In genomic region chr11:116078676-116079320, GRCm38 (mm10) we compare ENCODE assay signal across 8 mouse cellular contexts. TPM values are rescaled to one million over a fixed set of nuclear protein-coding genes. Genes with fewer than 3 reads are reported as not detected.
DNase-seq lines count a peak whose midpoint lies in the region; ATAC-seq and TF ChIP-seq lines count a peak whose summit lies in the region.

No protein-coding gene starts in this region.

- H3K9ac ChIP-seq in heart, embryonic 14.5 days (ENCODE audit: low read length), result 0 out of 2 replicates have a peak overlapping the region, but pooled peaks have one; percentile 21
- H3K9ac ChIP-seq in ES-E14 (ENCODE audit: insufficient read depth, low read depth, low read length, poor library complexity, severe bottlenecking), result no peak overlapping the region
- no peak overlapping the region for H3K9ac ChIP-seq in liver, embryonic 16.5 days (ENCODE audit: low read depth, low read length)

- no peaks in the 10 kb centered on the region for H3K27me3 ChIP-seq in heart, embryonic 14.5 days (ENCODE audit: control insufficient read depth, insufficient read depth, low read length)
- no peaks in the 10 kb centered on the region for H3K27me3 ChIP-seq in liver, embryonic 16.5 days (ENCODE audit: control insufficient read depth, insufficient read depth, low read depth, low read length)

- WGBS in heart, embryonic 14.5 days, result 47% methylated on average over 10 of the region's 10 CpGs
- WGBS in liver, embryonic 16.5 days (ENCODE audit: insufficient replicate concordance), result 56% methylated on average over 10 of the region's 10 CpGs

- no peaks in the 10 kb centered on the region for H3K9me3 ChIP-seq in heart, embryonic 14.5 days (ENCODE audit: control insufficient read depth, low read length)
- no peaks in the 10 kb centered on the region for H3K9me3 ChIP-seq in ES-E14 (ENCODE audit: control insufficient read depth, insufficient read depth, low read depth, low read length)
- H3K9me3 ChIP-seq in liver, embryonic 16.5 days (replicated peaks; ENCODE audit: control insufficient read depth, low read length), result no peaks in the 10 kb centered on the region

- ATAC-seq in heart, embryonic 14.5 days (ENCODE audit: insufficient number of reproducible peaks, insufficient read depth, low FRiP score, low read depth), result no peak
- no peak for ATAC-seq in liver, embryonic 16.5 days (ENCODE audit: low read depth)

- intact Hi-C loops in heart, postnatal 10 days (cut with DNase I), result no loop called here

- H3K4me3 ChIP-seq in heart, embryonic 14.5 days (ENCODE audit: control insufficient read depth in 1 of 2, insufficient read depth in 1 of 2, low read depth in 1 of 2, low read length in 2 of 2), result no peak overlapping the region
- H3K4me3 ChIP-seq in ES-E14 (ENCODE audit: insufficient read depth in 1 of 2, low read depth in 1 of 2, low read length in 2 of 2, poor library complexity in 1 of 2, severe bottlenecking in 1 of 2), result peak overlapping the region in 1 of 2 experiments; percentile 75; a peak in 1 of 4 replicates
- H3K4me3 ChIP-seq in cortical plate, adult 2 months (ENCODE audit: insufficient read depth, low read length), result no peak overlapping the region
- H3K4me3 ChIP-seq in liver, embryonic 16.5 days (ENCODE audit: low read depth, low read length), result no peak overlapping the region

- peaks cover 53% of the 10 kb centered on the region for H3K36me3 ChIP-seq in heart, embryonic 14.5 days (ENCODE audit: control insufficient read depth, insufficient read depth, low read length)
- H3K36me3 ChIP-seq in ES-E14 (ENCODE audit: control insufficient read depth, insufficient read depth, low read length, poor library complexity, severe bottlenecking), result peaks cover 35% of the 10 kb centered on the region
- H3K36me3 ChIP-seq in liver, embryonic 16.5 days (ENCODE audit: control insufficient read depth, insufficient read depth), result peaks cover 46% of the 10 kb centered on the region

- peaks cover 18 to 37% of the 10 kb centered on the region in 2 experiments for H3K4me1 ChIP-seq in heart, embryonic 14.5 days (ENCODE audit: control insufficient read depth in 2 of 2, insufficient read depth in 2 of 2, low read length in 2 of 2)
- H3K4me1 ChIP-seq in ES-E14 (ENCODE audit: control insufficient read depth in 2 of 2, insufficient read depth in 2 of 2, low read length in 2 of 2, poor library complexity in 1 of 2), result peaks cover 6 to 40% of the 10 kb centered on the region in 2 experiments
- H3K4me1 ChIP-seq in cortical plate, adult 2 months (ENCODE audit: control insufficient read depth, insufficient read depth, low read length), result 0 out of 2 replicates have a peak, but pooled peaks cover 5% of the 10 kb centered on the region
- peaks cover 59% of the 10 kb centered on the region for H3K4me1 ChIP-seq in liver, embryonic 16.5 days (ENCODE audit: control insufficient read depth, low read depth, low read length)

- TF ChIP-seq CTCF in cortical plate, adult 2 months (IDR thresholded peaks at IDR 0.05; ENCODE audit: extremely low read depth, insufficient read depth, low read length), result no peak

- no peak overlapping the region for H3K4me2 ChIP-seq in heart, embryonic 14.5 days (ENCODE audit: low read length)
- peak overlapping the region; percentile 93; the same call in 1 of the 2 replicates for H3K4me2 ChIP-seq in liver, embryonic 16.5 days (ENCODE audit: low read depth, low read length)

- peak overlapping the region in 1 of 2 experiments; percentile 44; a peak in 1 of 4 replicates for H3K27ac ChIP-seq in heart, embryonic 14.5 days (replicated peaks in 1 of 2; ENCODE audit: control insufficient read depth in 1 of 2, insufficient read depth in 1 of 2, low read depth in 2 of 2, low read length in 2 of 2)
- H3K27ac ChIP-seq in ES-E14 (ENCODE audit: insufficient read depth, low read depth, low read length, poor library complexity, severe bottlenecking), result peak overlapping the region; percentile 22; the same call in 1 of the 2 replicates
- peak overlapping the region; percentile 53; the same call in 1 of the 2 replicates for H3K27ac ChIP-seq in cortical plate, adult 2 months (ENCODE audit: insufficient read depth, low read length)
- H3K27ac ChIP-seq in liver, embryonic 16.5 days (ENCODE audit: low read length), result peak overlapping the region; percentile 14

- DNase-seq in heart, postnatal 10 days, result no peak
- no peak for DNase-seq in ES-E14 (ENCODE audit: low read depth, low spot score)
- DNase-seq in layer of hippocampus, postnatal 36 days, result no peak
- no peak for DNase-seq in gastrocnemius, adult 8-10 months (ENCODE audit: low spot score in 2 of 2)
- no peak for DNase-seq in right cerebral cortex, adult 18-20 months

- in situ Hi-C loops in ES-E14 (cut with MboI; ENCODE audit: low sequenced_read_pairs in 2 of 2, unreplicated experiment in 2 of 2), result no loop called here

- TF ChIP-seq POLR2A in cortical plate, adult 2 months (IDR thresholded peaks at IDR 0.05; ENCODE audit: extremely low read depth, insufficient read depth, low read length), result no peak

TF ChIP-seq in ES-E14, 5 proteins besides CTCF, POLR2A, EP300 and RAD21:
- TF ChIP-seq CHD2 (IDR thresholded peaks at IDR 0.05; ENCODE audit: low read depth, low read length) (no peak), ZNF384 (IDR thresholded peaks at IDR 0.05; ENCODE audit: low read depth, low read length) (no peak), ZC3H11A (IDR thresholded peaks at IDR 0.05; ENCODE audit: borderline replicate concordance, low read depth, low read length) (no peak), MAFK (IDR thresholded peaks at IDR 0.05; ENCODE audit: insufficient read depth, low read depth, low read length) (no peak), HCFC1 (IDR thresholded peaks at IDR 0.05; ENCODE audit: borderline replicate concordance, insufficient read depth, low read length) (no peak)

RNA-seq across cellular contexts. Expression of gene Unc13d, which starts 1.0 kb away (rescaled TPM):
- 0.66 and 0.69 TPM in 2 replicates for polyA plus RNA-seq in heart, embryonic 14.5 days (2014; fragmentation: Nextera tagmentation; extraction: Ambion mirVana)
- 1 to 10 TPM in 1 of 2 experiments, under 1 TPM in 1; 0.52 to 1.0 TPM for total RNA-seq in heart, postnatal 10 days (2021)
- 13.3 and 14.2 TPM in 2 replicates for total RNA-seq in ES-E14 (2012; rRNA removed)
- 0.96 and 1.3 TPM in 2 replicates for polyA plus RNA-seq in cortical plate, adult 2 months (2012; rRNA removed)
- polyA plus RNA-seq in liver, embryonic 16.5 days (2015; fragmentation: Nextera tagmentation; extraction: Ambion mirVana), result 17.8 and 20.4 TPM in 2 replicates
- 1 to 10 TPM; 1.9 to 2.4 TPM for total RNA-seq in layer of hippocampus, postnatal 36 days (2021)
- total RNA-seq in gastrocnemius, adult 8-10 months (2022), result under 1 TPM; 0.34 to 0.56 (median 0.46) TPM

RNA-seq across cellular contexts. Expression of gene Wbp2, which starts 8.0 kb away (rescaled TPM):
- 139 and 141 TPM in 2 replicates for polyA plus RNA-seq in heart, embryonic 14.5 days (2014; fragmentation: Nextera tagmentation; extraction: Ambion mirVana)
- total RNA-seq in heart, postnatal 10 days (2021), result 10 to 100 TPM; 96.6 to 99.5 TPM
- total RNA-seq in ES-E14 (2012; rRNA removed), result 16.9 and 20.1 TPM in 2 replicates
- 438 and 447 TPM in 2 replicates for polyA plus RNA-seq in cortical plate, adult 2 months (2012; rRNA removed)
- 85.2 and 110 TPM in 2 replicates for polyA plus RNA-seq in liver, embryonic 16.5 days (2015; fragmentation: Nextera tagmentation; extraction: Ambion mirVana)
- 100 to 1,000 TPM; 402 to 404 TPM for total RNA-seq in layer of hippocampus, postnatal 36 days (2021)
- 10 to 100 TPM; 78.6 to 91.0 (median 90.1) TPM for total RNA-seq in gastrocnemius, adult 8-10 months (2022)

RNA-seq across cellular contexts. Expression of gene Trim47, which starts 48.2 kb away (rescaled TPM):
- 63.3 and 66.1 TPM in 2 replicates for polyA plus RNA-seq in heart, embryonic 14.5 days (2014; fragmentation: Nextera tagmentation; extraction: Ambion mirVana)
- total RNA-seq in heart, postnatal 10 days (2021), result 10 to 100 TPM; 43.3 to 49.7 TPM
- 2.0 and 3.3 TPM in 2 replicates for total RNA-seq in ES-E14 (2012; rRNA removed)
- polyA plus RNA-seq in cortical plate, adult 2 months (2012; rRNA removed), result 5.5 and 6.2 TPM in 2 replicates
- polyA plus RNA-seq in liver, embryonic 16.5 days (2015; fragmentation: Nextera tagmentation; extraction: Ambion mirVana), result 5.1 and 6.2 TPM in 2 replicates
- 1 to 10 TPM; 4.4 to 4.6 TPM for total RNA-seq in layer of hippocampus, postnatal 36 days (2021)
- 1 to 10 TPM; 5.7 to 7.6 (median 6.3) TPM for total RNA-seq in gastrocnemius, adult 8-10 months (2022)

RNA-seq across cellular contexts. Expression of gene Unk, which starts 48.7 kb away (rescaled TPM):
- polyA plus RNA-seq in heart, embryonic 14.5 days (2014; fragmentation: Nextera tagmentation; extraction: Ambion mirVana), result 19.3 and 20.9 TPM in 2 replicates
- 10 to 100 TPM; 16.3 to 17.0 TPM for total RNA-seq in heart, postnatal 10 days (2021)
- total RNA-seq in ES-E14 (2012; rRNA removed), result 32.5 and 39.6 TPM in 2 replicates
- 31.1 and 33.4 TPM in 2 replicates for polyA plus RNA-seq in cortical plate, adult 2 months (2012; rRNA removed)
- polyA plus RNA-seq in liver, embryonic 16.5 days (2015; fragmentation: Nextera tagmentation; extraction: Ambion mirVana), result 8.8 and 10.8 TPM in 2 replicates
- 10 to 100 TPM; 19.4 to 21.9 TPM for total RNA-seq in layer of hippocampus, postnatal 36 days (2021)
- 1 to 10 TPM; 4.3 to 6.8 (median 5.3) TPM for total RNA-seq in gastrocnemius, adult 8-10 months (2022)

RNA-seq across cellular contexts. Expression of gene H3f3b, which starts 51.0 kb away (rescaled TPM):
- polyA plus RNA-seq in heart, embryonic 14.5 days (2014; fragmentation: Nextera tagmentation; extraction: Ambion mirVana), result 649 and 684 TPM in 2 replicates
- 100 to 1,000 TPM; 338 to 393 TPM for total RNA-seq in heart, postnatal 10 days (2021)
- 504 and 729 TPM in 2 replicates for total RNA-seq in ES-E14 (2012; rRNA removed)
- polyA plus RNA-seq in cortical plate, adult 2 months (2012; rRNA removed), result 217 and 235 TPM in 2 replicates
- 527 and 601 TPM in 2 replicates for polyA plus RNA-seq in liver, embryonic 16.5 days (2015; fragmentation: Nextera tagmentation; extraction: Ambion mirVana)
- 100 to 1,000 TPM; 263 to 275 TPM for total RNA-seq in layer of hippocampus, postnatal 36 days (2021)
- 10 to 100 TPM; 45.7 to 88.7 (median 59.5) TPM for total RNA-seq in gastrocnemius, adult 8-10 months (2022)

Comparison
In these comparisons a context has a peak if more than half of its experiments do, and no peak if none do; other contexts are left out.
1. RNA of gene Wbp2, which starts 8.0 kb away (total RNA-seq): 402 to 404 TPM in layer of hippocampus, postnatal 36 days; 96.6 to 99.5 TPM in heart, postnatal 10 days, 78.6 to 91.0 TPM in gastrocnemius, adult 8-10 months and 16.9 to 20.1 TPM in ES-E14; every median in the first group is over 4 times any median in the second.
2. RNA of gene Trim47, which starts 48.2 kb away (total RNA-seq): 43.3 to 49.7 TPM in heart, postnatal 10 days; 5.7 to 7.6 TPM in gastrocnemius, adult 8-10 months, 4.4 to 4.6 TPM in layer of hippocampus, postnatal 36 days and 2.0 to 3.3 TPM in ES-E14; every median in the first group is over 4 times any median in the second.